Mouse (Mus musculus) layer of hippocampus, adult 8-10 months (tissue): Measurements from ENCODE around the gene Sult6b2. TPM values are rescaled to one million over a fixed set of nuclear protein-coding genes. Genes with fewer than 3 reads are reported as not detected.

Experiments
- DNase-seq, 2 experiments: peaks; one replicate each; pipeline ENCODE4 v3.0.0; 2022; ENCODE audit warnings: low spot score in 2 of 2
- total RNA-seq, 4 experiments: library from RNA; stranded (reverse); gene quantifications; 2 replicates each; pipeline ENCODE4 v1.2.4; 2022

The Sult6b2 gene
- total RNA-seq = under 1 TPM in 1 of 4 experiments, not detected in 3; 0.25 TPM

DNA sequence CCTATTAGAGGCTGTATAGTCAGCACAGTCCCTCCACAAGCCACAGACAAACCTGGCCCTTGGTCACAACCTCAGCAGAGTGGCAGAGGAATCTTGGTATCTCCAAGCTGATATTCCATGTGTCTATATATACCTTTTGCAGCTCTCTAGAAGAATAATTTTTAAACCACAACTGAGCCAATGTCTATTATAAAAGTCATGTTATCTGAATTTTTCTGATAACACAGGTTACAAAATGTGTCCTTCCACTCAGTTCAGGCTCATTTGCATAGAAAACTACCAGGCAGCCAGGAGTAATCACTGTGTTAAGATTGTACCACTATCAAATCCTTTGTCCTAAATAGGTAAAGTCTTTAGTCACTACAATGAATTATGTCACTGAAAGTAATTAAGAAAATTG, at the start of gene Sult6b2:
Gene Sult6b2, minus strand, starts transcription at position 101 of the 400 bp plus-strand sequence.
- DNase-seq = no peak

DNA sequence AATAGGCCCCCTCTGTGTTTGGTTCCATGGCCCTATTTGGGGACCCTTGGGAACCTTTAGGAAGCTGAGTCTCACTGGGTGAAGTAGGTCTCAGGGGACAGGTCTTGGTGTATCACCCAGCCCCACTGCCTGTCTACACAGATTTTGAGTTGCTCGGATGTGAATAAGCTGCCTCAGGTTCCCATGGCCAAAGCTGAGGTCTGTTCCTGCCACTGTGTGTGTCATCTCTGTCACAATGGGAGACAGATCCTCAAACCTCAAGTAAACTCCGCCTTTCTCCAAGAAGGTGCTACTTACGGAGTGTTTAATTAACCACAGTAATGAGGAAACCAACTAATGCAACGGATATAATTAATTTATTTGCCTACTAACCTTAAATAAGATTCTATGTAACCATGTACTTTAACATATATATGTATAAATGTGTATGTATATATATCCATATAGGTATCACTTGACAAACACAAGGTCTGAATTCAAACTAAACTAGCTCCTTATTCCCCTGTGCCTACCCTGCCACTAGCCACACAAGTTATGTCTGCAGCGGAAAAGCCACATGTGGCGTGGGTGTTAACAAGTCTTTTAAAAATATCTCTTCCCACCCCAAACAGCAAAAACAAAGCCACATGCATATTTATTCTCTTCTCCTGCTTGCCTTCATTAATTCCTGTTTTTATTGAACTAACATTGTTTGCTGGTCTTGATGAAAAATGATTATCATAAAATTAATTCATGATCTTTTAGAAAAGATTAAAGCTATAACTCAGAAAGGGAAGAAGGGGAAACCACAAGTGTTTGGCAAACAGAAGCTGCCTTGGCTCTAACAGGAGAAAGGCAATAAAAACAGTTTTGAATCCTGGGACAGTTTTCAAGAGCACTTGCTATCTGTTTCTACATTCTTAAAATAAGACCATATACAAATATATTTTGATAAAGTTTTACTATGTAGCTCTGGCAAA, 48.4 kb upstream of the Sult6b2 start:
- DNase-seq = no peak

DNA sequence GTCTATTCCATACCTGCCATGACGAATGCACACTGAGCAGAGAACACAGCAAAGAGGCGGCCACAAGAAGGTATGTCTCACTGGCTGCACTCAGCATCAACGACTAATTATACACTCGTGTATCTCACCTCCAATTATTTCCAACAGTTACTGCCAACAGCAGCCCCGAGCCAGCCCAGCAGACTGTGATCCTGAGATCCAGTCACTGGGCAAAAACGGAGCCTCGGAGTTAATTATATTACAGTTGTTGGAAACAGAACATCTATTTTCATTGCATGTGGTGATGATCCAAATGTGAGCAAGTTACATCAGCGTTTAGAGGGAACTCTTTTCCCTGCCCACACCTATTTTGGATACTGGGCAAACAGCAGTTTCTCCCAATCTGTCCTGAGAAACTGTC, 46.1 kb upstream of the Sult6b2 start:
- DNase-seq = no peak

DNA sequence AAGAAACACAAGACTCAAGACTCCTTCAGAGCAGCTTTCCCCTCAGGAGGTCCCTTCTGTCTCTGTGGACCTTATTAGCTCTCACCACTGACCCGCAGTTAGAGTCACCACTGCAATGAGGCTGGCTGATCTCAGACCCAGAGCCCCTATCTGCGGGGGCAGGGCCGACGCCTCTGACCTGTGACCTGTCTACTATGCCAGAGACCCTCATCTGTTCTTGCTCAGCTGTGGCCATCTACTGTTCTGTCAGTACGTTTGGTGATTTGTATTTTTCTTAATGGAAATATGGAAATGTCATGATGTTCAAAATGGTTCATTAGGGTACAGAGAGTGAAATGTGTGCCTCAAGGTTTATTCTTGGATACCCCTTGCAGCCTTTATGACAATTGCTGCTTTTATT, 45.0 kb upstream of the Sult6b2 start:
- no peak for DNase-seq

DNA sequence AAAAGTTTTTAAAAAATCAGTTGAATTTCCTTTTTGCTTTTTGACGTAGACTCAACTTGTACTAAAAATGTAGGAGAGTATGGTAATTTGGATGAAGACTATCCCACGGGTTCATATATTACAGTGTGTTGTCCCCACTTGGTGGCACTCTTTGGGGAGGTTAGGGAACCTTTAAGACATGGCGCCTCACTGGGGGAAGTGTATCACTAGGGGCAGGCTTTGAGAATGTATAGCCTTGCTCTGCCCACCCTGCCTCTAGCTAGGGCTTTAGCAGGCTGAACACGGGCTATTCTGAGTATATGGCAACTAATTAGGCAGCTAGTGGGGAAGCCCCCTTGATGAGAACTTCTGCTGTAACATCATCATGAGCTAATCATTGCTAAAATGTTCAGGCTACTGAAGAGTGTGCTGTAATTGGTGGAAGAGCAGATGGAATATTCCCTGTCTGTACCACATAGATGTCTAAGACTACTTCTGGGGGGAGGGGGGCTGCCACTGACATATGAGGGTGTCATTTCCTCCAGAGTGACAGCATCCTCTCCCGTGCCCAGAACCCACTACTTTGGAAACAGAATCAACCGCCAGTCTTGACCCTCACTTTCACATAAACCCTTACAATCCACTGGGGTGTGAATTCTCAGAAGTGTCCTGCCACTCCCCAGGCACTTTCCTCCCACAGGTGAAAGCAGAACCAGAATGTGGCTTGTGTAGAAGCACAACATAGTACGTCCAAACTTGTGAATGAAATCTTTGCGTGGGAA, 43.8 kb upstream of the Sult6b2 start:
- no peak for DNase-seq

DNA sequence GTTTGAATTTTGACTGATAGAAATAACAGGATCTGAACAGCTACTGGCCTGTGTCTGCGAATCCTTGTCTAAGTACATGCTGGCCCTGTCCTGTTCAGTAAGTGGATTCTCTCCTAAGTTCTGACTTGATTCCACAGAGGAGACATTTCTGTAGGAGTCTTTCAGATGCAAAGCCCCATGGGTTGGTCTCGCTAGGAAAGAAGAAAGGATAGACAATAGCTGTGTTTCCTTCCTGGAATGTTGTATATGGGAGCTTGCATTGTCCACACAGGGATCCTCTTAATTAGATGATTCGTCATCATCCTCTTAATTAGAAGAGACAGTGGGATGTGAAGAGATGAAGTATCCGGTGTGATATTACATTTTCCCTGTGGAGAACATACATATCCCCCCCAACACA, 42.6 kb upstream of the Sult6b2 start:
- no peak for DNase-seq

DNA sequence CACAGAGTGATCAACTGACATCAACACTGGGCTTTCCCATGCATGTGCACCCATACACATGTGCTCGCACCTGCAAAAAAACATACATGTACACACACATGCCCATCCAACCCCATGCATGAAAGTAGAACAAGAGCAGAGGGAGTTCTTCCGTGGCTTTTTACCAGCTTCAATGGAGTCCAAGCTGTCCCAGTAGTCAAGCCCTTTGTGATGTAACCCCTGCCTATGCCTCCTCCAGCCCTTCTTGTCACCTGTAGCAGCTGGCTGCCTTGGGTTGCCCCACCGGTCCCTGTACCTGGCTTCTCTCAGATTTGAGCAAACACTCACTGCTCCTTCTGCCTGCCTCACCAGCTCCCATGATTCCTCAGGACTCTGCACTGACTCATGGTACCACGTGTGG, 40.8 kb upstream of the Sult6b2 start:
- no peak for DNase-seq

DNA sequence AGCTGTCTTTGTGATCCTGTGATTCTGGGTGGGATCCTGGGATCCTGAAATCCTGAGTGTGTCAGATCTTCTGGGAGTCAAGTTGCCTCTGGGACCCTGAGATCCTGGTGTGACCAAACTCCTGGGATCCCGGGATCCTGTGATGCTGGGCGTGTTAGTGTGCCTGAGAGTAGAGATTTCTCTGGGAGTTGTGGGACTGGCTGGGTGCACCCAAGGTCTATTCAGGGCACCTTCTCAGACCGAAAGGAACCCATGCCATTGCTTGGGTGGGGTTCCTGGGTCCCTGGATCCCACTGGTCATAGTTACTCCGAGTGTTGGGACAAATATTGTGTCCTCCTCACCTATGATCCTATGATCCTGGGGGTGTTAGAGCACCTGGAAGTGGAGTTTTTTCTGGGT, 39.8 kb upstream of the Sult6b2 start:
- DNase-seq = no peak

DNA sequence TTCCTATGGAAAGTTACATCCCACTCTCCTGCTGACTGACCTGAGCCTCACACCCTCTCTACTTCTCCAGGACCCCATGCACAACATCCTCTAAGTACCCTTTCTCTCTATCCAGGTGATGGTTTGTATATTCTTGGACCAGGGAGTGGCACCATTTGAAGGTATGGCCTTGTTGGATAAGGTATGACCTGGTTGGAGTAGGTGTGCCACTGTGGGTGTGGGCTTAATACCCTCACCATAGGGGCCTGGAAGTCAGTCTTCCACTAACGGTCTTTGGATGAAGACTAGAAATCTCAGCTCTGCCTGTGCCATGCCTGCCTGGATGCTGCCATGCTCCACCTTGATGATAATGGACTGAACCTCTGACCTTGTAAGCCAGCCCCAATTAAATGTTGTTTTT, 34.2 kb upstream of the Sult6b2 start:
- no peak for DNase-seq

DNA sequence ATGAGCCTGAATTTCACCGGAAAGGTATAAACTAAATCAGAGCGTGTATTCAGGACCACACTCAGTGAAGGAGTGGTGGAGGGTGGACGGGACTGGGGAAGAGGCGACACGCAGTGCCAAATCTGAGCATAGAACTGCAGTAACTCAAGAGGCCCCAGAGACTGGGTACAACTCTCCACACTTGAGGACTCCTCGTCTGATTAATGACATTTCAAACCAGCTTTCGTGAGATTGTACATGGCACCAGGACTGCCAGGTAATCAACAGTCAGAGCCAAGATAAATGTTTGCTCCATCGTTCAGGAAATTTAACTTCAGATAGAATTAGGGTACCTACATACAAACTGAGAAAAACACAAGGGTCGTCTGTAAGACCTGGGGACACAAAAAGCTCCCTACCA, 33.0 kb upstream of the Sult6b2 start:
- DNase-seq = no peak

DNA sequence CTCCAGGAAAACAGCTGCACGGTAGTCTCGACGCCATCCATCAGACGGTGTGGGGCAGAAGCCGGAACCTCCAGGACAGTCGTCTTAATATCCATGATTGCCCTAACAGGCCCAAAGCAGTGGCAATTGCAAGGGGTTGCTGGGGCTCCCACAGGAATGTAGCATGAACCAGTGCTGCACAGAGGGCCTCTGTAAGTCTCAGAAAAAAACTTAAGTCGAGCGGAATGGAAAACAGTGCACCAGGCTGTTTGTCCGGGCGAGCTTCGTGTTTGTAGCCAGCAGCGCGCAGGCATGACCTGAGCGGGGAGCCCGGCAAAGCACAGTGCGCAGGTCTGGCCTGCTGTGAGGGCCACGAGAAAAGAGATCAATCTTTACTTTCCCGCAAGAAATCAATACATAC, 31.4 kb upstream of the Sult6b2 start:
- no peak for DNase-seq

DNA sequence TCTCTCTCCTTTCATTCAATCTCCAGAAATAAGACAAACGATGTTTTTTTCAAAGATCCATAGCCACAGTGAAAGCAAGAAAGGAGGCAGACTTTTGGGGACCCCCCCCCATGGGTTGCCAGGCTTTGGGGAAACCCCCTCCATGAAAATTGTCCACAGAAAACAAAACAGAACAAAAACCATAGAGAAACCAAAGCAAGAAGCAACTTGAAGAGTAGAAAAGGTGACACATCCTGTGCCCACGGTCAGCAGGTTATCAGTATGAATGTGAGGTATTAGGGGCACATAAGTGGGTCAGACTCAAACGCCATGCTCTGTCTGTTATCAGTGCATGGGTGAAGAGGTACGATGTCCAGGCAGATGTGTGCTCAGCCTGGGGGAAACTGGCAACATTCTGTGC, 30.6 kb upstream of the Sult6b2 start:
- no peak for DNase-seq

DNA sequence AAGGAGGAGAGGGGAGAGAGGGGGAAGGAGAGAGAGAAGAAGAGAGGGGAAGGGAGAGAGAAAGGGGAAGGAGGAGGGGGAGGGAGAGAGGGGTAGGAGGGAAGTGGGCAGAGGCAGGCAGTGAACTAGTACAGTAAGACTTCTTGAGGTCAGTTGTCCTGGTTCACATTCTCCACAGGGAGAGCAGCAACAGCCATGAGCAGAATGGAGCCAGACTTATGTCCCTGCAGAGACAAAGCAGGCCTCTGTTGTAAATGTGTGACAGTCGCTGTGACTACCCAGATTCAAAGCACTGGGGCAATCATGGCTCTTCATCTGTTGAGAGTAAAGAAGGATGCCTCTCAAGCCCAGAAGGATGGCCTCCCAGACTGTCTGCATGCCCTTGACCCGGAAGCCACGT, 27.4 kb upstream of the Sult6b2 start:
- DNase-seq = no peak

DNA sequence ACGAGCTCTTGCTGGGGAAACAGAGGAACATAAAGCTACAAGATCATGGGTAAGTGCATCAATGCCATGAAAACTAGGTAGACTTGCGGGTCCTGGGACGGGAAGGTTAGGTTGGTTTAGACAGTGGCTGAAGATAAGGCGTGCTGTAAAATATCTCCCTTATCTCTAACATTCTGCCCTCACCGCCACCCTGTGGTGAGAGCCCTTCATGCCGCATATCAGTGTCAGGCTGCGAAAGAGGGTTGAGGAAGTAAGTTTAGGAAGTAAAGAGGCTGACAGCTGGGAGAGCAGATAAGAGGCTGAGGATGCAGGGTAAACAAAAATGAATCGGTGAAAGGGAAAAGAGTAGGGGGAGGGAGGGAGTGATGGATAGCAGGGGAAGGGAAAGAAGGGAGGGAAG, 26.9 kb upstream of the Sult6b2 start:
- DNase-seq = no peak

DNA sequence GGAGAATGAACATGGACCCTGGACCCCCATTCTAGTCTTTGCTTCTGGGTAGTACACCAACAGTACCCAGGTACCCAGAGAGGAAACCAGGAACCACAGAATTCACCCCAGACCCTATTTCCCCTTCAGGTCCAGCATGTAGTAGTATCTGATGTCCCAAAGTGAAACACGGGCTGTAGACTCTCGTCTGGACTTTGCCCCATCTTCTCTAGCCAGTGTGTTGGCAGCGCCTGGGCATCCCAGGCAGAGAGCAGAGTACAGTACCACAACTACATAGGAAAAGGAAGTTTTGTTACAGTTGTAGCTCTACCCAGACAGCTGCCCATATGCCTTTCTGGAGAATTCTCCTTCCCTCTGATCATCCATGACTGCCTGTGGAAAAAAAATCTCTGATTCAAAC, 25.9 kb upstream of the Sult6b2 start:
- no peak for DNase-seq

DNA sequence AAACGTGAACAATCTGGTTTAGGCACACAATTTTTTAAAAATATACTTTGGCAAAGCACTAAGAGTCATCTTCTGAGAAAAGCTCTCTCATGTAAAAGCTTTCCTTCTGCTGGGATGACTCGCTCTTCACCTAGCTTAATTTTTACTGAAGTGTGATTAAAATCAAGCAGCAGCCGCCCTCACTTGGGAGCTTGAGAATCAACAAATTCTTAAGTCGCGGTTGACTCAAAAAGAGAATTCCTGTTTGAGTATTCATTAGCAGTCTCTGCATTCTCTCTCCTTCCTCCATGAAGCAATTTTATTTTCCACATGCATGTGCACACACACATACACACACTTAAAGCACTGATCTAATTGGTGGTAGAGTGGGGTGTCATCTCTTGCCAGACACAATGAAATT, 21.1 kb upstream of the Sult6b2 start:
- DNase-seq = no peak

DNA sequence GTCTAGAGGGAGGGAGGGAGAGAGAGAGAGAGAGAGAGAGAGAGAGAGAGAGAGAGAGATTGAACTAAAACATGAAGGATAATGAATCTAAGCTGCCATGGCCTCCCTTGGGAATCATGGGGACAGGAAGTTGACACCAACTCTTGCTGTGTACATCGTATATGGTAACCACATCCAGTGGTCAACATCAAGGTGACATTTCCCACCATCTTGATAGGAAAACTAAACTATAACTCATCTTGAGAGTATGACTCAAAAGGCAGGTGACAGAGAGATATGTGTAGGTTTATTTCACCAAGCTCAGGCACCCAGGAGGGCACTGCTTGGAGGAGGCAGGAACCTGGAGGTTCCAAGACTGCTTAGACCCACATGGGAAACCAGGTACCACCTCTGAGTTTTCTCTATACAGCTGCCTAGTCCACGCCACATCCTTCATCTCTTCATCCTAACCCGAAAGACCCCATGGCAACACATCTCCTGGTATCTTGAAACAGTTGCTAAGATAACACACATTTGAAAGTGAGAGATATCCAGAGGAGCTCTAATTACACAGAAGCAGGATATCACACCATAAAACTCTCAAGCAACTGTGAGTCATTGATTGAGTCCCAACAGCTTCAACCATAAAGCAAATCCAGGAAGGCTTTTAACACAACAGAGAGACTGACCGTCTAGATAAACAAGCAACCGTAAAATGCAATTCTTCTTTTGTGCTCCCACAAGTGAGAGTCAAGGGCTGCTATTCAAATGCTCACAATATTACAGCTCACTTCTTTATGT, 18.9 kb upstream of the Sult6b2 start:
- no peak for DNase-seq

DNA sequence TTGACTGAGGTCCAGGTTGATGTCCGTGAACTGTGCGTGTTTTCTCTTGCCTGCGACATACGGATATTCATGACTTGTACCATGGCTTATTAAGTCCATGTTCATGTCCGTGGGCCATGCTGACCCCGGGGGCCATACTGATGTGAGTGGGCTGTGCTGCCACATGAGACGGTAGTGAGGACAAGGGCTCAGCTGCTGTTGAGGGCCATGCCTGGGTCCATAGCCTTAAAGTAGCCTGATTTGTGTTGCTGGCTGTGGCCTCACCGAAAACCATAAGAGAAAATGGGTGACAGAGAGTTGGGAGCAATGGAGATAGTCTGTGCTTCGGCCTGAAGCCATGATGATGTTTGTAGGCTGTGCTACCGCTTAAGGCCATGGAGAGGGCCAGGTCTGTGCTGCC, 14.0 kb upstream of the Sult6b2 start:
- no peak for DNase-seq

DNA sequence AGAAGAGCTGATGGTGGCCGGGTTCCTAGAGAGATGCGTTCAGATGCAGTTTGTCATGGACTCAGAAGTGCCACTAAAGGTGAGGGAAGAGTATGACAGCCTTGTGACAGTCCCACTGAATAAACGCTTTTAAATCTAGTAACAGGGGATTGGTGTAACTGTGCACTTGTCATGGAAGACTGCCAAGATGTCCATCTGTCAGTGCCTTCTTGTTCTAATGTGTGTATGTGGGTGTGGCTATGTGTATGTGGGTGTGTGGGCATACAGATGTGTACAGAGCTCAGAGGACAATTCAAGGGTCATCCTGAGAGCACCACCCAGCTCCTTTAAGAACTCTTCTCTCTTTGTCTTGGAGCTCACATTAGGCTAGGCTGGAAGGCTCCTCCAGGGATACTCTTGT, 11.2 kb upstream of the Sult6b2 start:
- no peak for DNase-seq

DNA sequence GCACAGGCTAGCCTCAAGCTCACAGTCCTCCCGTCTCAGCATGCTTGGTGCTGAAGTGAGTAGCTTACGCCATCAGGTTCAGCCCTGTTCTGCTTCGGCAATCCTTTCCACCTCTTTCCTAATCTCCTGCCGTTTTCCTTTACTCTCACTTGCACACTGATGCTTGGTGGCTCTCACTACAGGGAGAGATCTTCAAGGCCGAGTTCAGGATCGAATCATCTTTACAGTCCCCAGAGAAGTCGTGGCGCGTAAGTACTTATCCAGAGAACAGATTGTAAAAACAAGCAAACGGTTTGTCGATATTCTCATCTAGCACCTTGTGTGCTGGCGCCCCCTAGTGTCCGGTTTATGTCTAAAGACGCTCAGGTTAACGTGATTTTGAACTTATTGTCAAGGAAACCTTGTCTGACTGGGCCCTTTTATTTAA, 10.2 kb upstream of the Sult6b2 start:
- DNase-seq = peak; percentile 72 to 91

DNA sequence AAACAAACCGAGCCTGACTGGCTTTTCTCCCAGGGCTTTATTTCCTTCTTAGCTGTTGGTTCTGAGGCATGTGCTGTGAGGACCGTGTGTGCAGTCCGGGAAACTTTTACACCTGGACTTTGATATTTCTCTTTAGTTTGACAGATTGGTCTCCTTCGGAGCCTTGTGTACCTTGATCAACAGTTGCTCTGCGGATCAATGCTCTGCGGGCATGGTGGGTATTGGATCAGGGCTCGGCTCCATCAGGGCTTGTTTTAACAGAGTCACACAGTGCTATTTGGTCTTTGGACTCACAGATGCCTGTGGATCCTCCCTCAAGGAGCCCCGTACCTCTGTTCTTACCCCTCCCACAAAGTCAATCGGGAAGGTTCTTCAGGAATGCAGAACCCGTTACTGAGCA, 9.7 kb upstream of the Sult6b2 start:
- DNase-seq = no peak

DNA sequence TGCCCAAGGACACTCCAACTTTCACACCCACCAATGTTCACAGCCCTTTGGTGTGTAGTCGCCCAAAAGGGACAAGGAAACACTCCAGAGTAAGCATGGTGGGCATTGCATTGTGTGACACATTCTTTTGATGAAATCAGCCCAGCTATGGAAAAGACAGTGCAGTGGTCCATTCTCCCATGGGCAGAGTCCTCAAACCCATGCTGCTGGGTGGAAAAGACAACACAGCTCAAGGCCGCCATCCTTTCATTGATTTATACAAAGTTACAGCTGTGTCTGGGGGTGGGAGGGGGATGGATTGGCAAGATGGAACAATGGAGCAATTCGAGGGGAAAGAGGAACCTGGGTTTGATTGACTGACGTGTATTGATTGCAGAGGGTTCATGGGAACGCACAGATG, 8.7 kb upstream of the Sult6b2 start:
- DNase-seq = no peak
